ENCODE assay signal across 15 mouse cellular contexts in genomic region chr14:12132046-12132615, GRCm38 (mm10).
DNase-seq lines count a peak whose midpoint lies in the region; ATAC-seq and TF ChIP-seq lines count a peak whose summit lies in the region.
"Had no signal": no experiment of that assay in that cellular context is flagged by ENCODE, and none has a peak within 500 bp of the region (broad histone marks: within the 10 kb centered on the region; RNA-seq: fewer than 3 reads in every experiment).

No protein-coding gene starts in this region.

- no peak for TF ChIP-seq POLR2A in heart, adult 2 months (IDR thresholded peaks at IDR 0.05; ENCODE audit: insufficient read depth, low read depth, low read length)

- H3K27ac ChIP-seq in heart, adult 2 months: peak overlapping the region; percentile 13; the same call in 1 of the 2 replicates
- H3K27ac ChIP-seq in brown adipose tissue, adult 24 weeks (replicated peaks; ENCODE audit: low read depth, low read length): peak overlapping the region; percentile 90
- no peak overlapping the region for H3K27ac ChIP-seq in layer of hippocampus, adult 2 months
- H3K27ac ChIP-seq: embryonic facial prominence, embryonic 12.5 days; hindbrain, embryonic 14.5 days; stomach, embryonic 15.5 days had no signal

- TF ChIP-seq CTCF in heart, adult 2 months (IDR thresholded peaks at IDR 0.05): no peak
- no peak for TF ChIP-seq CTCF in layer of hippocampus, adult 2 months (conservative IDR thresholded peaks at IDR 0.05)

- H3K4me3 ChIP-seq in heart, adult 2 months: no peak overlapping the region
- H3K4me3 ChIP-seq in brown adipose tissue, adult 24 weeks (ENCODE audit: insufficient read depth, low read depth, low read length): no peak overlapping the region
- no peak overlapping the region for H3K4me3 ChIP-seq in layer of hippocampus, adult 2 months
- H3K4me3 ChIP-seq: embryonic facial prominence, embryonic 12.5 days; stomach, embryonic 15.5 days had no signal

- H3K36me3 ChIP-seq in heart, adult 2 months (ENCODE audit: control insufficient read depth, insufficient read depth, low read length): peaks cover 6% of the 10 kb centered on the region
- H3K36me3 ChIP-seq: stomach, embryonic 15.5 days had no signal

- intact Hi-C loops in heart, adult 2 months (cut with DNase I): no loop called here
- intact Hi-C loops in heart, postnatal 36 days (cut with DNase I): loop anchor here (5.0 kb wide), 1 partner anchor 260 kb away; no protein-coding TSS in a partner anchor

- TF ChIP-seq EP300 in heart, adult 2 months (IDR thresholded peaks at IDR 0.05; ENCODE audit: insufficient read depth, low read depth, low read length): no peak

- no peaks in the 10 kb centered on the region for H3K79me2 ChIP-seq in heart, adult 2 months (replicated peaks; ENCODE audit: control insufficient read depth, insufficient read depth, low read length)

- H3K4me1 ChIP-seq in heart, adult 2 months (ENCODE audit: control insufficient read depth, insufficient read depth, low read length): peaks cover 16% of the 10 kb centered on the region
- peaks cover 32% of the 10 kb centered on the region for H3K4me1 ChIP-seq in brown adipose tissue, adult 24 weeks (ENCODE audit: control insufficient read depth, insufficient read depth, insufficient read length, low read length)
- H3K4me1 ChIP-seq: embryonic facial prominence, embryonic 12.5 days; stomach, embryonic 15.5 days had no signal

- 52% methylated on average over 7 of the region's 7 CpGs for WGBS in heart, adult 2 months

- H3K27me3 ChIP-seq in heart, adult 2 months (ENCODE audit: control insufficient read depth, insufficient read depth, low read length): no peaks in the 10 kb centered on the region
- H3K27me3 ChIP-seq: embryonic facial prominence, embryonic 12.5 days; stomach, embryonic 15.5 days had no signal

- DNase-seq in heart, adult 2 months: no peak
- no peak for DNase-seq in heart, postnatal 36 days
- peak; percentile 46 for DNase-seq in kidney, postnatal 10 days
- peak; percentile 56 for DNase-seq in lung, postnatal 25 days (ENCODE audit: low spot score)
- no peak for DNase-seq in layer of hippocampus, adult 2 months (ENCODE audit: low spot score in 2 of 2)
- DNase-seq: cerebellum, adult 9-10 months; liver; lung, embryonic 14.5 days; spleen, adult 18-20 months had no signal

- H3K9ac ChIP-seq in heart, adult 2 months (ENCODE audit: low read depth, low read length): no peak overlapping the region
- H3K9ac ChIP-seq: embryonic facial prominence, embryonic 12.5 days; hindbrain, embryonic 14.5 days; lung, embryonic 14.5 days; stomach, embryonic 15.5 days had no signal

- ATAC-seq in CD4-positive, CD25-positive, alpha-beta regulatory T cell, adult 4 months: no peak
- ATAC-seq: intestine, embryonic 16.5 days had no signal

Comparison
In these comparisons a context has a peak if more than half of its experiments do, and no peak if none do; other contexts are left out.
1. DNase-seq: peak in kidney, postnatal 10 days (single experiment) and lung, postnatal 25 days (single experiment); none in heart, adult 2 months (0 of 2), heart, postnatal 36 days (0 of 2) and layer of hippocampus, adult 2 months (0 of 2).